Mouse (Mus musculus): Measurements from ENCODE around the gene Galnt17. TPM values are rescaled to one million over a fixed set of nuclear protein-coding genes. Genes with fewer than 3 reads are reported as not detected.
A peak's percentile ranks its signal among the peaks of the same experiment; 100 is the strongest.

The Galnt17 gene
- polyA plus RNA-seq, 1 experiment = 1.7 TPM

DNA sequence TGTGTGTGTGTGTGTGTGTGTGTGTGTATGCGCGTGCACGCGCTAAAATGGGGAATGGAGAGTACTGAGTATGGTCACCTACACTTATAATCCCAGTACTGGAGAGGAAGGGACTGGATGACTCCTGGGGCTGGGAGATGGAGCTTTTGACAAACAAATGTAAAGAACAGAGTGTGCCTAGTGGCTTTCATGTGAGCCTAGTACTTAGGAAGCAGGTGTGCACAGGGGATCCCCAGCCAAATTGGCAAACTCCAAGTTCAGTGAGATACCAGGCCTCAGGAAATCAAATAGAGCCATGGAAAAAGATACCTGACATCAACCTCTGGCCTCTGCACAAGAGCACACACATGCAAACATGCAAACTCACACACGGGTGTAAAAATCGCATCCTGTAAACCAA, 61.7 kb downstream of the Galnt17 start:
- DNase-seq (ENCODE audit: low read depth) = no peak

DNA sequence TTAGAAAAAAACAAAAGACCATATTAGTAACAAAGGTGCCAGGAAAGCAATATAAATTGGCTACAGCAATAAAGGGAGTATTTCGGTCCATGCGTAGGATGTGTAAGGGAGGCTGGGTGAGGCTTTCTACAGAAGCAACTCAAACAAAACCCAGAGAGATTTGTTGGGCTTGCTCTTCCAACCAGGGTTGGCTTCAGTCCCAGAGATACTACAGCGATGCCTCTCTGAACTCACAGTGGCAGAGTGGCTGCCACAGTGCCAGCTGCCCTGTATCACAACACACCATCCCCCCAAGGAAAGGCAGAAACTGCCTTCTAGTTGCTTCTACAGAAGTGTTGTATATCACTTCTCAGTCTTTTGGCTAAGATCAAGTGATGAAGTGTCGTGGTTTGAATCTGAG, 66.6 kb downstream of the Galnt17 start:
- no peak for DNase-seq (ENCODE audit: low read depth)

DNA sequence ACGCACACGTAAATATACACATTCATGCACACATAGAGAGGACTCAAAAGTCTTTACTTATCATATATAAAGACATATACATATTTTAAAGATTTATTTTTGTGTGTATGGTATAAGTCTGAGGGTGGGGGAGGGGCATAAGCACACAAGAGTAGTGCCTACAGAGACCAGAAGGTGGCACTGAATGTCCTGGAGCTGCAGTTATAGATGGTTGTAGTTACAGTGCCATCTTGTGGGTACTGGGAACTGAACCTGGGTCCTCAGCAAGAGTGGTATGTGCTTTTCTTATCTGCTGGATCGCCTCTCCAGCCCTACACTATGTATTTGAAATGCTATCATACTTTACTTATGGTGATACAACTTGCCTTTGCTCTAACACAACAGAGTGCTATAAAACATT, 68.5 kb downstream of the Galnt17 start:
- DNase-seq (ENCODE audit: low read depth) = no peak

DNA sequence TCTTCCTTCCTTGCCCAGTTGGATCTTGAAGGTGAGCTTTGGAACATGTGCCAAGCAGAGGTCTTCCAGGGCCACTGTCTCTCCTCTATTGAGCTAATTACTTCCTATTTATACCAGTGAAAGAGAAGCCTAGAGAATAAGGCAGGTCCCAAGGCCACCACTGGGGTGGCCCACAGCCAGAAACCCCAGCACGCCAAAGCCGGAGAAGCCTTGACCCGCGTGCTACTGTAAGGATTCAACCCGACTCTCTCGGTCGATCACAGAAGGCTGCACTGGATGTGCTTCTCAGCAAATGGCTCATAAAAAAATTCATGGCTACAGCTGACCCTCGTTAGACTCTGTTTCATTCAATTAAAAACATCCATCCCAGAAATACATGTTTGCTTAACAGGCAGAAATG, 71.4 kb downstream of the Galnt17 start:
- DNase-seq (ENCODE audit: low read depth) = no peak

DNA sequence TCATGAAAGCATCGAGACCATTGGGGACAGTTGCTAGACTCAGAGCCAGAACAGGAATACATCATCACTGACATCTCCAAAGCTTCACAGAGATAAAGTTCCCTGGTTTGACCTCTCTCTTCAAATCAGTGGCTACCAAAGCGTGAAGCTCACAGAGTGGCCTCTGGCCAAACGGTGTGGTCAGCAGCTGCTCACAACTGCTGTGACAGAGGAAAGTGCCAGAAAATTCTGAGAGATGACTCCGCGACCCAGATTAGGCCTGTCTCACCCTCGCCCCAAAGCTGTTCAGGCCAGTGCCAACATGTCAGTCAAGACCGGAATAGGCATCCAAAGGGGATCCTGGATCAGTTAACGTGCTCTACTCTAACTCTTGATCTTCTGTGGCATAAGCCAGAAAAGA, 74.5 kb downstream of the Galnt17 start:
- no peak for DNase-seq (ENCODE audit: low read depth)

DNA sequence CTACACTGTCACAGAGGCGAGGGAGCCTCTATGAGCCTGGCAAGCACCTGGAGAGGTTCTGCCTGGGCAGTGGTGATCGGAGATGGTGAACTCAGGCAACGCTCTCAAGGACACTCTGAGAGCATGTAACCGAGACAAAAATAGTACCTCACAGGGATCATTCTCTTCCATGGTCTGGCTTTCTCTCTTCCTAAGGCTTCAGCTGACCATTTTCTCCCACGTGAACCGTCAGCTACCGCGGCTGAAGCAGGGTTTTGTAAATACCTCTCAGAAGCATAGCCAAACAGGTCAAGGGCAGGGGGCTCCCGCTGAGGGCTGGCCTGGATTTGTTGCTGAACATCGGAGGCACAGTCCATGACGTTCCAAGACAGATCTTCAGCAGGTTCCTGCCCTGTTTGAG, 77.2 kb downstream of the Galnt17 start:
- no peak for DNase-seq (ENCODE audit: low read depth)

DNA sequence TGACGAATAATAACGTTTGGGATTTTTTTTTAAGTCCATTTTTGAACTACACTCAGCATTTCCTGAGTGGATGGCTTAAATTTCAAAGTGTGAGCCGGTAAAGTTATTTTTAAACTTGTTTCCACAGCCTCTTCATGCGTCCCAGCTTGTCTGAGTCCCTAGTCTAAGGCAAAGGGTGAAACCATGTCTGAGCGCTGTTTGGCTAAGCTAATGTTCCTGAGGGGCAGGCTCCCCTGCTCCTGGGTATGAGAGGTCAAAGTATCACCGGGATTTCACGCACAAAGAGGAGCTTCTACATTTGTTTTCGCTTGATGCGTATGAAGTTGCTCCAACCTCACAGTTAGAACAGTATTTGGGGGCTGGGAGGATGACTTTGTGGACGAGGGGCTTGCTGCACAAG, 78.6 kb downstream of the Galnt17 start:
- DNase-seq (ENCODE audit: low read depth) = no peak

DNA sequence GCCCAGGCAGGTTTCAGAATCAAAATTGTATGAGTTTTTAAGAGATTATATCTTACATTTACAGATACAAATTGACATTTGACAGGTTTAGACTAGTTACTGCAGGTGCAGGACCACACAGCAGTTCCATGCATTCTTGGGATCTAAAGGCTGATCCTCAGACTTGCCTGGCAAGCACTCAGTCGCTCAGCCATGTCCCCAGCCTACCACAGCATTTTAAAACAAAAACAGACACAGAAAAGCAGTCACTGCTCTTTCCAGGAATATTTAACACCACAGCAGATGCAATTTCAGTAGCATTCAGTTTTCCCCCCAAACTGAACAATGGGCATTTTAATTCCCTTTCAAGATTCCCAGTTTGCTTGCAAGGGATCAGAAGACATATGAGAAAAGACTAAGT, 84.9 kb downstream of the Galnt17 start:
- no peak for DNase-seq (ENCODE audit: low read depth)

DNA sequence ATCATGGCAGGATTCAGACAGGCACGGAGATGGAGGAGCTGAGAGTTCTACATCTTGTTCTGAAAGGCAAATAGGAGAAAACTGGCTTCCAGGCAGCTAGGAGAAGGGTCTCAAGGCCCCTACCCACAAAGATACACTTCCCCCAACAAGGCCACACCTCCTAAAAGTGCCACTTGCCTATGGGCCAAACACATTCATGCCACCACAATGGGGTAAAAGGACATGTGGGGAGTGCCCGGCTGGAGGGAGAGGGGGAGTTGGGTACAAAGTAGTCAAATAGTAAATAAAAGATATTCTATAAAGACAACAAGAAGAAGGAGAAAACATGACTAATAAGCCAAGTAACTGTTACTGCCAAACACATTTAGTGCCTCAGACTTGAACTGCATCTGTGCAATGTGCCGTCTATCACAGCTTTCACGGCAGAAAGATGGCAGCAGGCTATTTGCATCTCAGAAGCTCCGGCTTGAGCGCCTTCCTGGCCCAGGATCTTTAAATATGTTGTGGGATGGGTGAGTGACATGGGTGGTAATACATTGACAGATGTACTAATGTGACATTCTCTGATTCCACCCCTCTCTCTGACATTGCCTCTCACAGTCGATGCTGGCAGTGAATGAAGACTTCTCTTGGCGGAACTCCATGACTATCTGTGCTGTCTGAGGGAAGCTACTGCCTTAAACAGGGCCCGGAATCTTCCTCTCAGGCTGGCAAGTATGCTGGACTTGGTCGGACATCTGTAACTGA, 85.6 kb downstream of the Galnt17 start:
- DNase-seq (ENCODE audit: low read depth) = no peak

DNA sequence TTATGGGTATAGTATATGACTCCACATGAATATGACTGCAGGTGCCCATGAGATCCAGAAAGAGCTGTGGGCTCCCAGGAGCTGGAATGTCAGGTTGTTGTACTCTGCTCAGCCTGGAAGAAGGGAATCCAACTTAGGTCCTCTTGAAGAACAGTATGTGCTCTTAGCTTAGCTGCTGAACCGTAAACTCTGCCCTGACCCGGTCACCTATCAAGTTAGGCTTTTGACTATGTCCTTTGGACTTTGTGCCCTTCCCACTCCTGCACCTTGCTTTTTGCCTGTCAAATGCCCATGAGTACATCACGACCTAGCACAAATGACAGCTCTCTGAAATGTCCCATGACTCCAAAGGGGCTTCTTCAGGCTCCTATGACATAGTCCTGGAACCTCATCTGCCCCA, 90.1 kb downstream of the Galnt17 start:
- DNase-seq (ENCODE audit: low read depth) = no peak

DNA sequence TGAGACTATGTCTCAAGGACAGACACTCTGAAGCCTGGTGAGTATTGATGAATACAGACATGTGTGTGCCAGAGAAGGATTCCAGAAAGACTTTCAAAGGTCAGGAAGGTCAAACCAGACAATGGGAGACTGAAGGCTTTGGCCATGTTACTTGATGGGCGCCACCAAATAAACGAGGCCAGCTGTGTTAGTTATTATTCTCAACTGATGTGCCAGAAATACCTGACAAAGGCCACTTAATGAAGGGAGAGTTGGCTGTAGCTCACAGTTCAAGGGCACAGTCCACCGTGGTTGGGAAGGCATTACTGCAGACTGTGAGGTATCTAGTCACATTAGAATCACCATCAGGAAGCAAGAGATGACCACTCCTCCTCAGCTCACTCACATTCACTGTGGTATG, 96.7 kb downstream of the Galnt17 start:
- DNase-seq (ENCODE audit: low read depth) = no peak

DNA sequence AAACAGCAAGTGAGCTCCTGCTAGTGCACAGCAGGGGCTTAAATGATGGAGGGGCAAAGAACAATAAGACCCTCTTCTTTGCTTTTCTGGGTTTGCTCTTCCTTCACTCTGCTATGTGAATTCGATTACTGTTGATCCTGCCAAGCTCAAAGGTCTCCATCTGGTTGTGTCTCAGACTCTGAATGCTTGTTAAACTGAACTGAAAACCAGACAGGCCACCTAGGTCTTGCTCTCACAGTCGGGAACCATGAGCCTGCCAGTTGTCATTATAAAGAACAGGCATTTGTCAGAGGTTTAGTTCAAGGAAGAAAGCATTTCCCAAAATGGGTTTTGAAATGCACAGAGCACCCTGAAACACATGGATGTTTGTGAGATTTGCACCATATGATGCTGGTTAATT, 107.2 kb downstream of the Galnt17 start:
- DNase-seq (ENCODE audit: low read depth) = no peak

DNA sequence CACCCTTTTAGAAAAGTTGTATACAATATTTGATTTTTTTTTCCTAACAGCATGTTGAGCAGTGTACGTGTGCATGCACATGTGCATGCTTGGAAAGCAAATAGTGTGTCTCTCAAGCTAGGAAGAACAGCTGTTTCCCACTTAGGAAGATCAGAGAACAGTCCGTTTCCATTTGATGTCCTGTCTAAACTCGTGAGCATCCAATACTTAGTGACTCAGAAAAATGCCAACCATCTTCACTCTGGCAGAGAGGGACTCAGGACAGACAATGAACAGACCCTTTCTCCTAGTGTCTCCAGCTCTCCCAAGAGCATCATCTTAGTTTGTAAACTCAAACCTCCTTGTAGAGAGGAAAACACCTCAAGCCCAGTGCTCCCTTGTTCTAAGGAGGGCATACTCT, 116.0 kb downstream of the Galnt17 start:
- DNase-seq (ENCODE audit: low read depth) = no peak

DNA sequence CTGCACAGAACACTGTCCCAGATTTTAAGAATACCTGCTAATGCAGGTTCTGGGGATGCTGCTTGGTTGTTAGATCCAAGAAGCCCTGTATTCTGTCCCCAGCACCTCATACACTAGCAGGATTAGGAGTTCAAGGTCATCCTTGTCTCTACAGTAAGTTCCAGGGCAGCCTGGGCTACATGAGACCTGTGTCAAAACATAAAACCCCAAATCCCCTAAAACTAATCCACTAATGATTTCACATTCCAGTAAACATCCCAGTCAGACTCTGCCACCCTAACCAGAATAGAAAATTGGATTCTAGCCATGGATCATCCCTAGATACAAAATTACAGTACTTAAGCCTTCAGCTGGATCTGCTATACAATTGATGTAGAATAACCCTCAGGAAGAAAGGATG, 123.7 kb downstream of the Galnt17 start:
- DNase-seq (ENCODE audit: low read depth) = no peak

DNA sequence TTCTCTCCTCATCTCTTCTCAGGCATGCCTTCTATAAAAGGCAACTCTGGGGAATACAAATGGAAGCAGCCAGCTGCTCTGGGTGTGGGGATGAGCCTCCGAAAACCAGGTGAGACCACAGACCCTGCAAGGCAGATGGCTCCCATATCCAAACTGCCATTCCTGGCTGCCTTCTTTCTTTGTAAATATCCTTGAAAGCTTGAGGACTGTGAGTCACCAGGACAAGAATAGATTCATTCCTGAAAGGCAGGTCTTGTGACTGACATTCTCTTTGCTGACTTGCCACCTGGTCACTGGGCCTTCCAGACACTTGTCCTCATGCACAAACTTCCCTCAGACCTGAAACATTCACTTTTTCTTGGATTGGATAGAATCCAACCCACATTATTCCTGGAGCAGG, 127.1 kb downstream of the Galnt17 start:
- DNase-seq (ENCODE audit: low read depth) = no peak

DNA sequence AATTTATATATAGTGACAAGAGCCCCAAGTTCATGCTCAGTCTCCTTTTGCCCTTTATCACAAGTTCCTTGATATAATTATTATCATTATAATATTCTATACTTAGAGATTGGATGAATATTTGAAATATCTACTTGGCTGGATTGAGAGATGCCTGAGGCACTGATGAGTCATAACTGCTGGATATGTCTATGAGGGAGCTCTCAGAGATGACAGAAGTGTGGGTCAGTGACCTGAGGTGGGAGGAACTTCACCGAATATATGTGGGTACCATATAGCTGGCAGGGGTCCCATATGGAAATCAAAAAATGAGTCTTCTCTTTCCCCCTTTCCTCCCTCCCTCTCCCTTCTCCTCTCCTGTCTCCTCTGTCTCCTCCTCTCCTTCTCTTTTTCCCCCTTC, 127.5 kb downstream of the Galnt17 start:
- no peak for DNase-seq (ENCODE audit: low read depth)

DNA sequence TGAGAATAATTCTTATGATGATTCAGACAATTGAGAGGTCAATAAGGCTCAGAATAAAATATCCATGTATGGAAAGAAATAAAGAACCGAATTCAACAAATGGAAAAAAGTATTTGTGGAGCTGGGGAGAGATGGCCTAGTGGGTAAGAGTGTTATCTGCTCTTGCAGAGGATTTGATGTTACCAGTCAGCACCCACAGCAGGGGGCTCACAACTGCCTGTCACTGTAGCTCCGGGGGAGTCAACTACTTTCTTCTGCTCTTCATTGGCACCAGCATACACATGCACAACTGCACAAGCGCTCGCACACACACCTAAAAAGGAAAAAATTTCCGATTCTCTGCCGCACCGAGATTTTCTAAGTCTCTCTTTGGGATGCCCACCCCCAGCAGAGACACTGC, 130.4 kb downstream of the Galnt17 start:
- no peak for DNase-seq (ENCODE audit: low read depth)

DNA sequence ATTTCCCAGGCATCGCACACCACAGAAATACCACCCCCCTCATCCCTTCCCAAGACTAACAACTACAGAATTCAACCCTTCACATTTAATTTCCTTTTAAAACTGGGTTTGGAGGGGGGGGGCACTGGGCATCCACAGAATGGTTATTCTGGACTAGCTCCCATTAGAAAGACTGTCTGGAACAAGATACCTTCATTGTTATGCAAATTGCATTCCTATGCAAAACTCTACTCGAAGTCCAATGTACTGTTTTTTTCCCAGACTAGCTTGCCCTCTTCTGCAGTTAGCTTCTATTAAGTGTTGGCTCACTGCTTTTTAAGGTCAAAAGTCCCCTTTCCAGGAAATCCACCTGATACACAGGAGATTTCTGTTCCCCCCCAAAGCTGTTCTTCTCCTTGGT, 131.1 kb downstream of the Galnt17 start:
- no peak for DNase-seq (ENCODE audit: low read depth)

DNA sequence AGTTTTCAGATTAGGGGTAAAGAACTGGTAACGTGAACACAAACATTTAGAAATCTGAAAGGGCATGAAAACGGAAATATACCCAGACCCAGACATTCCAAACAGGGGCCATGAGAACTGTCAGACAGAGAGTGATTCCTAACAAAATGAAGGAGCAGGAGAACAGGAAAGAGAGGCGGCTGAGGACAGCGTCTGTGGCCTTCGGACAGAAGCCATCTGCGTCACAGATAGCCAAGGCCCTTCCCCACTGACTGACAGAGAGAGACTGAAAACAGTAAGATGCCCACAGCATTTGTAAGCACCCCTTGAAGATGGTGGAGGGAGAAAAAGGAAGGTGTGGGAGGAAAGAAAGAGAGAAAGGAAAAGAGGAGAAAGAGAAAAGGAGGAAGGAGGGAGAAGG, 139.1 kb downstream of the Galnt17 start:
- no peak for DNase-seq (ENCODE audit: low read depth)

DNA sequence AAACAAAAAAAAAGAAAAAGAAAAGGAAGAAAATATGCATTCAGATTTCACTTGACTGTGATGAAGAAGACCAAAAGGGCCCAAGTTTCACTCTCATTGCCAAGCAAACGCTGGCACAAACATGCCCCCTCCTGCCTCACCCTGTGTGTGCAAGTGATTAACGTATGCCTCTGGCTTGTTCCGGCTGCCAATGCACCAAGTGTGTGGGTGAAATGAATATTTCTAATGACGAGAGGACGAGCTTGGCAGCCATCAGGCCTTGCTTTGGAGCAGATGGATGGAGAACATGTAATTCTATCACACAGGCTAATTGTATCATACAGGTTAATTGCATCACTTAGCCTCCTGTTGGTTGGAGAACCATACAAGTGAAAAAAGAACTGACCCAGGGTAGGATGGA, 140.9 kb downstream of the Galnt17 start:
- DNase-seq (ENCODE audit: low read depth) = peak; percentile 75

DNA sequence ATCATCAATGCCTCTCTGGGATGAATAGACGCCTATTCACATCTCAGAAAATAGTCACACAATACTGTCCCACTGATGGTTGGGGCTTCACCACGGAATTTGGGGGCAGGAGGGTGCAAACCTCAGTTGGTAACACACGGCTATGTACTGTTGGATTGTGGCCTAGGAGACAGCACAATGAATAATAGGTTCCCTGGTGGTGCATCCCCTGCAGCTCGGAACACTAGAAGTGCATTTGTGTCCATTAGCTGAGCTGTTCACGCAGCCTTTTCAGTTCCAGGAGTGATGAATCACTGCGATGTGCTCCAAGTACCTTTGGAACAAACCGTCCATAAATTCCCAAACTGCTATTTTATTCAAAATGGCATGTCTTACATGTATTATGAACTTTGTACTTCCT, 142.6 kb downstream of the Galnt17 start:
- no peak for DNase-seq (ENCODE audit: low read depth)

DNA sequence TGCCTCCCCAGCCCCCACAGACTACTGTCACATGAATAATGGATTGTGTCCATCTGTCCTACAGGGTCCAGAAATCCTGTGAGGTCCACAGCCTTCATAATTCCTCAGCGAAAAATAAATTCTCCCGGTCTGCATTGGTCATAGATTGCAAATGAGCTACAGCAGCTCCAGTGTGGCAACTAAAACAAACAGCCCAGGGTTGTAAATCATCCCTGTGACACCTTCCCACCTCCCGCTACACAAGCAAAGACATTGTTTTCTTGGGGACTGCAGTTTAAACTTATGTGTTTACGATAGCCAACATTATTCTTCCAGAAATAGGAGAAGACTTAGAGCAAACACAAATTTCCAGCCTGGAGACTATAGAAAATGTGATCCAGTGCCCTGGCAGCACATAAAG, 150.4 kb downstream of the Galnt17 start:
- no peak for DNase-seq (ENCODE audit: low read depth)

DNA sequence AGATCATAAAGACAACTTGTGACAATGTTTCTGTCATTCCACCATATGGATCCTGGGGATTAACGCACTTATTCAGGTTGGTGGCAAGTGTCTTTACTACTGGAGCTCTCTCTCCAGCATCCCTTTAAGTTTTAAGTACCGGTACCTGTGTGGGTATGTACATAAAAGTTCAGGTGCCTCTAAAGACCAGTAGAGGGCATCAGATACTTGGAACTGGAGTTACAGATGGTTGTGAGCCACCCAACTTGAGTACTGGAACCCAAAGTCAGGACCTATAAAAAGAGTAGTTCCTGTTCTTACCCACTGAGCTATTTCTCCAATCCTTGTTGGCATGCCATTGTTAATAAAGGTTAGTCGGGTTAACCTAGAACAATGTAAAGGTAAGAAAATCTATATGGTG, 152.0 kb downstream of the Galnt17 start:
- DNase-seq (ENCODE audit: low read depth) = no peak

DNA sequence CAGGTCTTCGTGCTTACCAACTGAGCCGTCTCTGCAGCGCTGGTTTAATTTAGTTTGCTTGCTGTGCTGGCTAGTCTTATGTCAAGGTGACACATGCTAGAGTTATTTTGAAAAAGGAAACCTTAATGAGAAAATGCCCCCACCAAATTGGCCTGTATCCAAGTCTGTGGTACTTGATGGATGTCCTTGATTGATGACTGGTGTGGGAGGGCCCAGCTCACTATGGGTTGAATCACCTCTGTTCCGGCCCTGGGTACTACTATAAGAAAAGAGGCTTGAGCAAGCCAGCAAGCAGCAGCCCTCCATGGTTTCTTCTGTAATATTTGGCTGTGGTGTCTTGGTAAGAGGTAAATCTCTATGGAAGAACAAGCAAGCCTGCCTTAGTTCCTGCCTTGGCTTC, 165.7 kb downstream of the Galnt17 start:
- DNase-seq (ENCODE audit: low read depth) = no peak

Data from gonadal fat pad, adult 2 months (tissue).